Mouse (Mus musculus): ENCODE data around the gene Rnf187. TPM values are rescaled to one million over a fixed set of nuclear protein-coding genes. Genes with fewer than 3 reads are reported as not detected.
A peak's percentile ranks its signal among the peaks of the same experiment; 100 is the strongest.

Rnf187 gene
- polyA plus RNA-seq, 1 experiment, result 99.5 TPM

- Histone ChIP-seq H3K4me3 (ENCODE audit: insufficient read depth, low read length) (no peak overlapping the region), H3K4me1 (ENCODE audit: control insufficient read depth, insufficient read depth, low read length) (peaks cover 5% of the 10 kb centered on the region), H3K27ac (ENCODE audit: insufficient read depth, low read depth, low read length) (no peak overlapping the region)
- TF ChIP-seq POLR2A (IDR thresholded peaks at IDR 0.05; ENCODE audit: borderline replicate concordance, low read depth, low read length) (no peak), CTCF (IDR thresholded peaks at IDR 0.05; ENCODE audit: low read depth, low read length) (no peak)
These were observed 9.7 kb downstream of the Rnf187 start for GRCm38 (mm10) chr11:58929055-58929454.

- Histone ChIP-seq H3K4me1 (ENCODE audit: control insufficient read depth, insufficient read depth, low read length) (peaks cover 5% of the 10 kb centered on the region), H3K4me3 (ENCODE audit: insufficient read depth, low read length) (peak overlapping the region; percentile 55), H3K27ac (ENCODE audit: insufficient read depth, low read depth, low read length) (peak overlapping the region; percentile 74)
- TF ChIP-seq POLR2A (IDR thresholded peaks at IDR 0.05; ENCODE audit: borderline replicate concordance, low read depth, low read length) (no peak), CTCF (IDR thresholded peaks at IDR 0.05; ENCODE audit: low read depth, low read length) (peak; percentile 97)
These were observed 10.7 kb downstream of the Rnf187 start for GRCm38 (mm10) chr11:58927790-58928651.

- no peak overlapping the region for H3K27ac ChIP-seq (ENCODE audit: insufficient read depth, low read depth, low read length)
- TF ChIP-seq POLR2A (IDR thresholded peaks at IDR 0.05; ENCODE audit: borderline replicate concordance, low read depth, low read length), result no peak
- TF ChIP-seq CTCF (IDR thresholded peaks at IDR 0.05; ENCODE audit: low read depth, low read length), result no peak
These were observed 11.7 kb downstream of the Rnf187 start for GRCm38 (mm10) chr11:58927053-58927452.

GRCm38 (mm10) chr11:58926651-58927050 lies 12.1 kb downstream of the Rnf187 start:
- H3K27ac ChIP-seq (ENCODE audit: insufficient read depth, low read depth, low read length), result no peak overlapping the region
- TF ChIP-seq CTCF (IDR thresholded peaks at IDR 0.05; ENCODE audit: low read depth, low read length) (no peak), POLR2A (IDR thresholded peaks at IDR 0.05; ENCODE audit: borderline replicate concordance, low read depth, low read length) (no peak)
- peaks cover 5% of the 10 kb centered on the region for H3K4me1 ChIP-seq (ENCODE audit: control insufficient read depth, insufficient read depth, low read length)
- no peak overlapping the region for H3K4me3 ChIP-seq (ENCODE audit: insufficient read depth, low read length)

More at GRCm38 (mm10) chr11:58927053-58927452, 11.7 kb downstream of the Rnf187 start:
- Histone ChIP-seq H3K4me1 (ENCODE audit: control insufficient read depth, insufficient read depth, low read length) (peaks cover 5% of the 10 kb centered on the region), H3K4me3 (ENCODE audit: insufficient read depth, low read length) (no peak overlapping the region)

GRCm38 (mm10) chr11:58922420-58922819 lies 16.3 kb downstream of the Rnf187 start:
- no peak for TF ChIP-seq CTCF (IDR thresholded peaks at IDR 0.05; ENCODE audit: low read depth, low read length)
- no peak for TF ChIP-seq POLR2A (IDR thresholded peaks at IDR 0.05; ENCODE audit: borderline replicate concordance, low read depth, low read length)
- H3K4me3 ChIP-seq (ENCODE audit: insufficient read depth, low read length), result no peak overlapping the region
- peaks cover 7% of the 10 kb centered on the region for H3K4me1 ChIP-seq (ENCODE audit: control insufficient read depth, insufficient read depth, low read length)
- H3K27ac ChIP-seq (ENCODE audit: insufficient read depth, low read depth, low read length), result no peak overlapping the region

- TF ChIP-seq POLR2A (IDR thresholded peaks at IDR 0.05; ENCODE audit: borderline replicate concordance, low read depth, low read length), result no peak
- TF ChIP-seq CTCF (IDR thresholded peaks at IDR 0.05; ENCODE audit: low read depth, low read length), result no peak
- no peak overlapping the region for H3K4me3 ChIP-seq (ENCODE audit: insufficient read depth, low read length)
- H3K27ac ChIP-seq (ENCODE audit: insufficient read depth, low read depth, low read length), result no peak overlapping the region
- H3K4me1 ChIP-seq (ENCODE audit: control insufficient read depth, insufficient read depth, low read length), result peaks cover 6% of the 10 kb centered on the region; the same call in 1 of the 2 replicates
These were observed 20.0 kb downstream of the Rnf187 start for GRCm38 (mm10) chr11:58918759-58919158.

GRCm38 (mm10) chr11:58917745-58918366 lies 20.9 kb downstream of the Rnf187 start, which contains the start of gene Btnl10:
Btnl10 (plus strand) TSS chr11:58917908.
- H3K4me1 ChIP-seq (ENCODE audit: control insufficient read depth, insufficient read depth, low read length), result peaks cover 6% of the 10 kb centered on the region; the same call in 1 of the 2 replicates
- no peak within 1 kb of the TSS for H3K4me3 ChIP-seq (ENCODE audit: insufficient read depth, low read length)
- no peak within 1 kb of the TSS for H3K27ac ChIP-seq (ENCODE audit: insufficient read depth, low read depth, low read length)
- TF ChIP-seq POLR2A (IDR thresholded peaks at IDR 0.05; ENCODE audit: borderline replicate concordance, low read depth, low read length) (no peak), CTCF (IDR thresholded peaks at IDR 0.05; ENCODE audit: low read depth, low read length) (no peak)

- Histone ChIP-seq H3K4me1 (ENCODE audit: control insufficient read depth, insufficient read depth, low read length) (peaks cover 6% of the 10 kb centered on the region; the same call in 1 of the 2 replicates), H3K4me3 (ENCODE audit: insufficient read depth, low read length) (no peak overlapping the region), H3K27ac (ENCODE audit: insufficient read depth, low read depth, low read length) (no peak overlapping the region)
- TF ChIP-seq POLR2A (IDR thresholded peaks at IDR 0.05; ENCODE audit: borderline replicate concordance, low read depth, low read length), result no peak
- TF ChIP-seq CTCF (IDR thresholded peaks at IDR 0.05; ENCODE audit: low read depth, low read length), result peak; percentile 68
These were observed 21.6 kb downstream of the Rnf187 start for GRCm38 (mm10) chr11:58916879-58917744.

GRCm38 (mm10) chr11:58914461-58915028 lies 24.2 kb downstream of the Rnf187 start:
- Histone ChIP-seq H3K27ac (ENCODE audit: insufficient read depth, low read depth, low read length) (no peak overlapping the region), H3K4me1 (ENCODE audit: control insufficient read depth, insufficient read depth, low read length) (peaks cover 6% of the 10 kb centered on the region; the same call in 1 of the 2 replicates), H3K4me3 (ENCODE audit: insufficient read depth, low read length) (peak overlapping the region; percentile 40)
- TF ChIP-seq CTCF (IDR thresholded peaks at IDR 0.05; ENCODE audit: low read depth, low read length) (peak; percentile 47; the same call in 1 of the 2 replicates), POLR2A (IDR thresholded peaks at IDR 0.05; ENCODE audit: borderline replicate concordance, low read depth, low read length) (no peak)
